Mouse (Mus musculus) gonadal fat pad, adult 2 months (tissue): Measurements from ENCODE around the gene Gm8978. TPM values are rescaled to one million over a fixed set of nuclear protein-coding genes. Genes with fewer than 3 reads are reported as not detected.
"Not testable (repeated sequence)": the region's sequence is repeated elsewhere in the genome, so short reads cannot be mapped to it uniquely, and the experiment has no call there.

Source experiments
- DNase-seq: peaks from one replicate; pipeline ENCODE4 v3.0.0-alpha.2; 2012; ENCODE audit warnings: low read depth
- polyA plus RNA-seq: library from polyadenylated mRNA; depleted of rRNA; stranded (reverse); fragments of >200 nt; gene quantifications from 2 replicates; pipeline ENCODE4 v1.2.3, GENCODE M21; 2012; rRNA removed

The Gm8978 gene
- not detected in 2 replicates for polyA plus RNA-seq

- DNase-seq = not testable (repeated sequence)
Observed at GRCm38 (mm10) chr19:33625152-33625551, at the start of gene Gm8978. TSS of gene Gm8978 (minus strand) at chr19:33625252.

- peak; percentile 0 for DNase-seq
Observed at GRCm38 (mm10) chr19:33589626-33590302, 35.3 kb downstream of the Gm8978 start.

GRCm38 (mm10) chr19:33568551-33568950 is 56.5 kb downstream of the Gm8978 start:
- DNase-seq = not testable (repeated sequence)

Other genes with a start within 250 kb of the Gm8978 start
- 2.1 and 2.7 TPM in 2 replicates for gene Rnls, start 233.0 kb downstream of the Gm8978 start, polyA plus RNA-seq
- not detected in 2 replicates for gene Lipo4, start 107.5 kb downstream of the Gm8978 start, polyA plus RNA-seq
- gene Lipo2, start 126.1 kb upstream of the Gm8978 start, polyA plus RNA-seq = 0.09 TPM in 1 of 2 replicates, not detected in the other
- gene Lipo3, start 136.7 kb upstream of the Gm8978 start, polyA plus RNA-seq = 4.7 and 5.7 TPM in 2 replicates
- gene Lipo1, start 162.2 kb upstream of the Gm8978 start, polyA plus RNA-seq = not detected in 2 replicates